Mouse (Mus musculus): ENCODE results near the gene Mrps27. TPM values are rescaled to one million over a fixed set of nuclear protein-coding genes. Genes with fewer than 3 reads are reported as not detected.
A peak's percentile ranks its signal among the peaks of the same experiment; 100 is the strongest.

Gene Mrps27
- total and polyA plus RNA-seq, 2 experiments from 2014 or later = 54.2 to 70.8 TPM

DNA sequence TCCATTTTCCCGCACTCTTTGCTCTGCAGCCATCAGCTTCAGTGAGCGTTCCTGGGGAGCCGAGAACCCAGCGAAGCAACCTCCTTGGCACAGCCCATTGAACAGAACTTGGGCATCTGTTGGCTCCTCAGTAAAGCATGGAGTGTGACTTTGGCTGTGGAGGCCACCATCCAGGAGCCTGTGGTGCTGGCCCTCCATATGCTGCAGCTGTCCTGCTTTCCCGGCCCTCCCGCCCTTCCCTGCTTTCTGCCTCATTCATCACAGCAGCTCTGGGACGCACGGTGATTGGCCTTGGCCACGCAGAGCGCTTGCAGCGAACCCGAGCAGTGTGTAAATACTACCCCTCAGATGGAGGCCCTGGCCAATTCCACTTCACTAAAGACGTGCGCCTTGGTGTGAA lies 14.3 kb downstream of the Mrps27 start:
- H3K36me3 ChIP-seq (replicated peaks; ENCODE audit: control insufficient read depth, insufficient read depth, low read length) = peaks cover 13% of the 10 kb centered on the region; the same call in 1 of the 2 replicates
- H3K9me3 ChIP-seq (replicated peaks; ENCODE audit: control insufficient read depth, low read length) = no peaks in the 10 kb centered on the region
- H3K4me2 ChIP-seq (ENCODE audit: low read depth, low read length) = no peak overlapping the region
- TF ChIP-seq CTCF (IDR thresholded peaks at IDR 0.05; ENCODE audit: low read depth) (no peak), EP300 (IDR thresholded peaks at IDR 0.05; ENCODE audit: low read depth) (no peak)
- 93% methylated on average over 14 of the region's 14 CpGs for WGBS
- ATAC-seq (ENCODE audit: insufficient read depth, low read depth) (no peak), DNase-seq (ENCODE audit: low spot score) (no peak)
- H3K4me3 ChIP-seq (ENCODE audit: low read depth, low read length) = no peak overlapping the region
- H3K27ac ChIP-seq (ENCODE audit: low read depth) = no peak overlapping the region
- no peaks in the 10 kb centered on the region; the same call in 1 of the 2 replicates for H3K4me1 ChIP-seq (ENCODE audit: control insufficient read depth, insufficient read depth)
- no peak overlapping the region for H3K9ac ChIP-seq (replicated peaks; ENCODE audit: low read depth, low read length)
- no peaks in the 10 kb centered on the region for H3K27me3 ChIP-seq (ENCODE audit: control insufficient read depth, insufficient read depth, low read length)

DNA sequence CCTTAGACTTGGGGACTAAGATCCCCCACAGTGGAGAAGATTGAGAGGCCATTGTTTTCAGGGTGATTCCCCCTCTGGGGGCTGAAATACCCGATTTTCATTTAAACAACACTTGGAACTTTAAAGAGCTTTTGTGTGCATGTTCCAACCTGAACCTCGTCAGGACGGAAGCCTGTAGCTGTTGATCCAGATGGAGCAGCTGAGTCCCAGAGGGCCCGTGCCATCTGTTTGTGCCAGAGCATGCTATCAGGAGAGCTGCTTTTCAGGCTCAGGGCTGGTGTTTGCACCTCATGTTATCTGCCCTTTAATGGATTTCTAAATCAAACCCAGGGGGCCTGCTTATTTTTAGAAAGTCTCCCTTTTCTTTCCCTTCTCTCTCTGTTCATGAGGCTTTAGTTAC lies 19.3 kb downstream of the Mrps27 start:
- Histone ChIP-seq H3K4me2 (ENCODE audit: low read depth, low read length) (no peak overlapping the region), H3K4me1 (ENCODE audit: control insufficient read depth, insufficient read depth) (peaks cover 11% of the 10 kb centered on the region), H3K36me3 (replicated peaks; ENCODE audit: control insufficient read depth, insufficient read depth, low read length) (peaks cover 29% of the 10 kb centered on the region), H3K27ac (ENCODE audit: low read depth) (no peak overlapping the region), H3K9ac (replicated peaks; ENCODE audit: low read depth, low read length) (no peak overlapping the region), H3K9me3 (replicated peaks; ENCODE audit: control insufficient read depth, low read length) (no peaks in the 10 kb centered on the region), H3K27me3 (ENCODE audit: control insufficient read depth, insufficient read depth, low read length) (no peaks in the 10 kb centered on the region), H3K4me3 (ENCODE audit: low read depth, low read length) (no peak overlapping the region)
- TF ChIP-seq CTCF (IDR thresholded peaks at IDR 0.05; ENCODE audit: low read depth) = no peak
- no peak for TF ChIP-seq EP300 (IDR thresholded peaks at IDR 0.05; ENCODE audit: low read depth)
- no peak; the same call in 1 of the 2 replicates for ATAC-seq (ENCODE audit: insufficient read depth, low read depth)
- WGBS = 35% methylated on average over 4 of the region's 4 CpGs
- no peak for DNase-seq (ENCODE audit: low spot score)

DNA sequence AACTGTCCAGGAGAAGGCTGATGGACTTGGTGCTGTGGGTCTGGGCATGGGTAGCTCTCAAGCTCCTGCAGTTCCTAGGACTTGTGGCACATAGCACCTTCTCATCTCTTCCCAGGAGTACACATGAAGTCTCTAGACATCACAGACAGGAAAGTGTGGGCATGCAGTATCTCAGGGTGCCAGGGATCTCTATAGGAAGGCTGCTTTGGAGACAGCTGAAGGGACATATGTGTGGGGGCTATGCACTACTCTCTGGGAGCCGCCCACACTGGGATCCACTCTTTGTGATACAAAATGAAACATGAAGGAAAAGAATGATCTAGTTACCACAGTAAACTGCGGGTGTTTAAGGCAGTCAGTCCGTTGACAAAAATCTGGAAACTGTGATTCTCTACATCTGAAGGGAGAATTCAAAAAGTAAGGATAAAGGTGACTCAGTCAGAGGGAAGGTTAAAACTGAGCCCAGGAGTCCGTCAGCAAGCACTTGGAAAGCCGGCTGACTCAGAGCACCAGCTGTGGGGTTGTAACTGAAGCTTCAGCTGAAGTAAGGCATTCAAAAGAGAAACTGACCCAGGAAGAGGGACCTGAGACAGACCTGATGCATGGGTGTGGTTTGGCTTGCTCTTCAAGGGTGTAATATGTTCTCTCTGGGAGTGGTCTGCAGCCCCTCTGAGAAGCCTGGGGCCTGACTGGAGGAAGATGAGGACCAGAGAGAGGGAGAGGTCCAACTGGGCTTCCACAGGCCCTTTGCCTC lies 22.0 kb downstream of the Mrps27 start:
- no peak overlapping the region for H3K4me3 ChIP-seq (ENCODE audit: low read depth, low read length)
- H3K9me3 ChIP-seq (replicated peaks; ENCODE audit: control insufficient read depth, low read length) = no peaks in the 10 kb centered on the region
- H3K9ac ChIP-seq (replicated peaks; ENCODE audit: low read depth, low read length) = no peak overlapping the region
- peaks cover 11% of the 10 kb centered on the region for H3K4me1 ChIP-seq (ENCODE audit: control insufficient read depth, insufficient read depth)
- no peak for TF ChIP-seq CTCF (IDR thresholded peaks at IDR 0.05; ENCODE audit: low read depth)
- TF ChIP-seq EP300 (IDR thresholded peaks at IDR 0.05; ENCODE audit: low read depth) = no peak
- H3K27me3 ChIP-seq (ENCODE audit: control insufficient read depth, insufficient read depth, low read length) = no peaks in the 10 kb centered on the region
- ATAC-seq (ENCODE audit: insufficient read depth, low read depth) (no peak), DNase-seq (ENCODE audit: low spot score) (no peak)
- peaks cover 23% of the 10 kb centered on the region for H3K36me3 ChIP-seq (replicated peaks; ENCODE audit: control insufficient read depth, insufficient read depth, low read length)
- H3K27ac ChIP-seq (ENCODE audit: low read depth) = no peak overlapping the region
- no peak overlapping the region for H3K4me2 ChIP-seq (ENCODE audit: low read depth, low read length)
- WGBS = 88% methylated on average over 5 of the region's 5 CpGs

DNA sequence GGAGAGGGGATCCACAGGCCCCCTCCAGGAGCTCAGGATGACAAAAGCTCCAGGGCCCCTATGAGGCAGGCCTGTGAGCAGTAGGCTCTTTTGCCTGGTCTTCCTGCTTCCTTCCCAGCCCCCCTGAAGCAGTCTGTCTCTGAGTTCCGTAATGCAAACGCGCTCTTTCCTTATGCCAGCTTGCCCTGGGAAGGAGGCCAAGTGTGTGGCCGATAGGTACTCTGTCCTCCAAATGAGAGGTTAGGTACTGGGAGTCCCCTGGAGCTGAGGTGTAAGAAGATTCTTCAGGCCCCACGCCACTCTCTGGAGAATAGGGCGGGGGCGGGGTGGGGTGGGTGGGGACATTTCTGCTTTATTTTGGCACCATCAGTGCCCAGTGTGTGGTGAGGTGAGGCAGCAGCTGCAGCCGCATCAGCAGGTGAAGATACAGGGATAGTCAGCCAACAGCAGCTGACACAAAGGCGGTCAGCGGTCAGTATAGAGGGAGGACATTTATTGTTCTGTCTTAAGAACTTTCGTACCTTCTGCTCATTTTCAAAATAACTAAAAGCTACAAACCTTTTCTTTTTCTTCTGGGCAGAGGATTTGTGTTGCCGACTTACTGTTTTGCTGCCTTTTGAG lies 23.1 kb downstream of the Mrps27 start:
- Histone ChIP-seq H3K36me3 (replicated peaks; ENCODE audit: control insufficient read depth, insufficient read depth, low read length) (peaks cover 21% of the 10 kb centered on the region), H3K27me3 (ENCODE audit: control insufficient read depth, insufficient read depth, low read length) (no peaks in the 10 kb centered on the region), H3K27ac (ENCODE audit: low read depth) (no peak overlapping the region), H3K9me3 (replicated peaks; ENCODE audit: control insufficient read depth, low read length) (no peaks in the 10 kb centered on the region), H3K4me3 (ENCODE audit: low read depth, low read length) (no peak overlapping the region), H3K4me1 (ENCODE audit: control insufficient read depth, insufficient read depth) (peaks cover 11% of the 10 kb centered on the region), H3K9ac (replicated peaks; ENCODE audit: low read depth, low read length) (no peak overlapping the region), H3K4me2 (ENCODE audit: low read depth, low read length) (no peak overlapping the region)
- 68% methylated on average over 12 of the region's 12 CpGs for WGBS
- TF ChIP-seq CTCF (IDR thresholded peaks at IDR 0.05; ENCODE audit: low read depth) (no peak), EP300 (IDR thresholded peaks at IDR 0.05; ENCODE audit: low read depth) (no peak)
- DNase-seq (ENCODE audit: low spot score) (peak; percentile 54), ATAC-seq (ENCODE audit: insufficient read depth, low read depth) (peak; percentile 53)

DNA sequence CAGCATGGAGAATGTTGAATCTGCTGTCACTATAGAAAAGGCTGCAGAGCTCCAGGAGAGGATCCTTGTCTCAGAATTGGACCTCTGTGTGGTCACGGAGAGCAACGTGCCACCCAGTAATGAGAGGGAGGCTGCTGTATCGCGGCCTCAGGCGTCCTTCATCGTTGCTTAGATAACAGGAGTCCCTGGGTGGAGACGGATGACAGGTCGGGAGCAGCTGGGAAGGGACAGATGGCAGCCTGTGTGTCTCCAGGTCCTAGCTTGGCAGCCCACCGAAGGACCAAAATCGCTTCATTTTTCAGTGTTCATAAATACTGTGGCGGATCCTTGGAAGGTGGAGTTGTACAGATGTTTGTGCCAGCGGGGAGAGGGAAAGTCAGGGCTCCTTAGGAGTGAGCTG lies 24.5 kb downstream of the Mrps27 start:
- Histone ChIP-seq H3K4me3 (ENCODE audit: low read depth, low read length) (no peak overlapping the region), H3K27ac (ENCODE audit: low read depth) (no peak overlapping the region), H3K27me3 (ENCODE audit: control insufficient read depth, insufficient read depth, low read length) (no peaks in the 10 kb centered on the region), H3K36me3 (replicated peaks; ENCODE audit: control insufficient read depth, insufficient read depth, low read length) (peaks cover 17% of the 10 kb centered on the region), H3K9ac (replicated peaks; ENCODE audit: low read depth, low read length) (no peak overlapping the region), H3K4me1 (ENCODE audit: control insufficient read depth, insufficient read depth) (peaks cover 11% of the 10 kb centered on the region), H3K4me2 (ENCODE audit: low read depth, low read length) (no peak overlapping the region), H3K9me3 (replicated peaks; ENCODE audit: control insufficient read depth, low read length) (no peaks in the 10 kb centered on the region)
- 42% methylated on average over 12 of the region's 12 CpGs for WGBS
- no peak for ATAC-seq (ENCODE audit: insufficient read depth, low read depth)
- TF ChIP-seq EP300 (IDR thresholded peaks at IDR 0.05; ENCODE audit: low read depth) = no peak
- DNase-seq (ENCODE audit: low spot score) = no peak

Data from heart, postnatal 0 days (tissue).